Mouse (Mus musculus) testis, adult 2 months (tissue): ENCODE measurements around the gene Nos2.

Source experiments
- CTCF ChIP-seq: fragments of 200-500 bp; IDR thresholded peaks from 2 replicates; pipeline ENCODE4 v1.5.1; 2012; ENCODE audit warnings: low read depth, mild to moderate bottlenecking, inconsistent platforms, low read length, moderate library complexity; ENCODE audit not compliant: control insufficient read depth, insufficient read depth, insufficient replicate concordance
- POLR2A ChIP-seq: fragments of 200-500 bp; IDR thresholded peaks from 2 replicates; pipeline ENCODE4 v1.6.1; 2012; ENCODE audit warnings: low read depth, mild to moderate bottlenecking, inconsistent platforms, low read length, moderate library complexity; ENCODE audit not compliant: control insufficient read depth

DNA sequence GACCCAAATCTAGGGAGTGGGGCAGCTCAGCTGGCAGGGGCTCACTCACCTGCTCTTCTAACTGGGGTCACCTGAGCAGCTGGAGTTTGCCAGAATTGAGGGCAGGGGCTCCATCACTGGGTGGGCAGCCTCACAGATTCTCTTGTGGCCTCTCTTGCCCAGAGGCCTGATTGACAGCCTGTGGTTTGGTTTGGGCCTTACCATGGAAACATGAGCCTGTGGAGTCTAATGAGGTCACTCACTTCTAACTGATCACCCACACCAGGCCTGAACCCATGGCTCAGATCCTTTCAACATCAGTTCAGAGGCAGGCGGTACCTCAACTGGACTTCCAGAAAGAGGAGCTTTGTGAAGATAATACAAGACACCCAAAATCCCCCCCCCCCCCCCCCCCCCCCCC lies 33.9 kb upstream of the Nos2 start:
- TF ChIP-seq CTCF (no peak), POLR2A (no peak)
